ENCODE assay signal across 8 mouse cellular contexts in genomic region chr4:145213999-145214785, GRCm38 (mm10). TPM values are rescaled to one million over a fixed set of nuclear protein-coding genes. Genes with fewer than 3 reads are reported as not detected.
A peak's percentile ranks its signal among the peaks of the same experiment; 100 is the strongest.
DNase-seq lines count a peak whose midpoint lies in the region; ATAC-seq and TF ChIP-seq lines count a peak whose summit lies in the region.

No protein-coding gene starts in this region.

- H3K4me3 ChIP-seq in hindbrain, embryonic 12.5 days: no peak overlapping the region
- H3K4me3 ChIP-seq in lung, postnatal 0 days (ENCODE audit: low read depth, low read length): no peak overlapping the region

- H3K4me2 ChIP-seq in hindbrain, embryonic 12.5 days (replicated peaks): no peak overlapping the region
- no peak overlapping the region for H3K4me2 ChIP-seq in lung, postnatal 0 days (replicated peaks; ENCODE audit: low read depth, low read length)

- H3K9ac ChIP-seq in hindbrain, embryonic 12.5 days: no peak overlapping the region
- H3K9ac ChIP-seq in lung, postnatal 0 days (replicated peaks; ENCODE audit: low read depth): no peak overlapping the region

- peak; percentile 98 for TF ChIP-seq CTCF in lung, postnatal 0 days (IDR thresholded peaks at IDR 0.05)

- H3K27me3 ChIP-seq in hindbrain, embryonic 12.5 days: no peaks in the 10 kb centered on the region
- no peaks in the 10 kb centered on the region for H3K27me3 ChIP-seq in lung, postnatal 0 days (replicated peaks; ENCODE audit: insufficient read depth, low read length)

- no peak overlapping the region for H3K27ac ChIP-seq in hindbrain, embryonic 12.5 days
- no peak overlapping the region for H3K27ac ChIP-seq in lung, postnatal 0 days (ENCODE audit: low read length)

- ATAC-seq in hindbrain, embryonic 12.5 days (ENCODE audit: low FRiP score): peak; percentile 85
- peak; percentile 92 for ATAC-seq in lung, postnatal 0 days

- TF ChIP-seq EP300 in lung, postnatal 0 days (IDR thresholded peaks at IDR 0.05): no peak

- no peaks in the 10 kb centered on the region for H3K36me3 ChIP-seq in hindbrain, embryonic 12.5 days
- H3K36me3 ChIP-seq in lung, postnatal 0 days (ENCODE audit: insufficient read depth, low read length): no peaks in the 10 kb centered on the region

- DNase-seq in MEL-GATA-1-ER (ENCODE audit: extremely low read depth, low read depth): peak; percentile 62
- peak; percentile 76 for DNase-seq in cerebellum, adult 9-10 months
- DNase-seq in frontal cortex, postnatal 10 days (ENCODE audit: low spot score in 2 of 2): peak; percentile 81 to 86
- peak; percentile 97 for DNase-seq in layer of hippocampus, postnatal 10 days (ENCODE audit: low spot score in 2 of 2)
- peak; percentile 92 for DNase-seq in lung, postnatal 0 days (ENCODE audit: low spot score)
- DNase-seq in ovary, postnatal 14 days (ENCODE audit: low spot score): peak; percentile 97
- DNase-seq in thymus, postnatal 14 days: peak; percentile 92

- peaks cover 7% of the 10 kb centered on the region for H3K4me1 ChIP-seq in hindbrain, embryonic 12.5 days
- no peaks in the 10 kb centered on the region for H3K4me1 ChIP-seq in lung, postnatal 0 days (ENCODE audit: insufficient read depth, low read depth, low read length)

- WGBS in hindbrain, embryonic 12.5 days: 30% methylated on average over 8 of the region's 8 CpGs
- WGBS in lung, postnatal 0 days: 32% methylated on average over 8 of the region's 8 CpGs

- H3K9me3 ChIP-seq in hindbrain, embryonic 12.5 days (replicated peaks): no peaks in the 10 kb centered on the region
- H3K9me3 ChIP-seq in lung, postnatal 0 days (ENCODE audit: low read length): no peaks in the 10 kb centered on the region

RNA-seq across cellular contexts. Expression of gene Vps13d, which starts 19.4 kb away (rescaled TPM):
- polyA plus RNA-seq in hindbrain, embryonic 12.5 days (2016; fragmentation: Nextera tagmentation; extraction: Ambion mirVana): 6.7 and 7.2 TPM in 2 replicates
- 10 to 100 TPM; 56.6 to 69.6 TPM for total RNA-seq in layer of hippocampus, postnatal 10 days (2021)
- 10.3 and 12.8 TPM in 2 replicates for polyA plus RNA-seq in lung, postnatal 0 days (2015; fragmentation: Nextera tagmentation; extraction: Ambion mirVana)

RNA-seq across cellular contexts. Expression of gene Tnfrsf1b, which starts 32.5 kb away (rescaled TPM):
- 2.6 and 3.4 TPM in 2 replicates for polyA plus RNA-seq in hindbrain, embryonic 12.5 days (2016; fragmentation: Nextera tagmentation; extraction: Ambion mirVana)
- total RNA-seq in layer of hippocampus, postnatal 10 days (2021): 1 to 10 TPM; 2.5 TPM
- polyA plus RNA-seq in lung, postnatal 0 days (2015; fragmentation: Nextera tagmentation; extraction: Ambion mirVana): 8.4 and 9.1 TPM in 2 replicates
